Mouse (Mus musculus) stomach, embryonic 15.5 days (tissue): ENCODE data around the gene Cryba2. TPM values are rescaled to one million over a fixed set of nuclear protein-coding genes. Genes with fewer than 3 reads are reported as not detected.

Source experiments
- ATAC-seq: fragments of 200-750 bp; cut with Nextera tagmentation; 2 replicates; pipeline ENCODE4 v1.8.0; 2017; ENCODE audit warnings: low read depth, moderate number of reproducible peaks, moderate TSS enrichment; ENCODE audit not compliant: insufficient read depth, low FRiP score
- H3K27ac ChIP-seq: fragments of 300-500 bp; sonication (generic); 2 replicates; pipeline ENCODE4 v1.5.1; 2015; ENCODE audit warnings: mild to moderate bottlenecking, inconsistent platforms
- H3K27me3 ChIP-seq: fragments of 300-500 bp; sonication (generic); replicated peaks from 2 replicates; pipeline ENCODE4 v1.6.1; 2015; ENCODE audit warnings: inconsistent platforms
- H3K36me3 ChIP-seq: fragments of 300-500 bp; sonication (generic); 2 replicates; pipeline ENCODE4 v1.6.1; 2015; ENCODE audit warnings: inconsistent platforms
- H3K4me1 ChIP-seq: fragments of 300-500 bp; sonication (generic); 2 replicates; pipeline ENCODE4 v1.6.1; 2015; ENCODE audit warnings: inconsistent platforms
- H3K4me2 ChIP-seq: fragments of 300-500 bp; sonication (generic); 2 replicates; pipeline ENCODE4 v1.6.1; 2015; ENCODE audit warnings: mild to moderate bottlenecking, inconsistent platforms
- H3K4me3 ChIP-seq: fragments of 300-500 bp; sonication (generic); replicated peaks from 2 replicates; pipeline ENCODE4 v1.5.1; 2015; ENCODE audit warnings: inconsistent platforms
- H3K9ac ChIP-seq: fragments of 300-500 bp; sonication (generic); 2 replicates; pipeline ENCODE4 v1.6.1; 2015; ENCODE audit warnings: inconsistent platforms
- H3K9me3 ChIP-seq: fragments of 300-500 bp; sonication (generic); 2 replicates; pipeline ENCODE4 v1.6.1; 2016; ENCODE audit warnings: inconsistent platforms
- WGBS: fragments of 180-500 bp; shearing (Covaris S2); methylation state at CpG from one replicate; pipeline ENCODE4 v1.1.7; 2015; 5-methylcytosine and 5-hydroxymethylcytosine counted together
- polyA plus RNA-seq: library from polyadenylated mRNA; unstranded; fragments of >200 nt; fragmentation: Nextera tagmentation; extraction: Ambion mirVana; gene quantifications from 2 replicates; pipeline ENCODE4 v1.2.1, GENCODE M21; 2015

The Cryba2 gene
- 2.2 and 3.9 TPM in 2 replicates for polyA plus RNA-seq

DNA sequence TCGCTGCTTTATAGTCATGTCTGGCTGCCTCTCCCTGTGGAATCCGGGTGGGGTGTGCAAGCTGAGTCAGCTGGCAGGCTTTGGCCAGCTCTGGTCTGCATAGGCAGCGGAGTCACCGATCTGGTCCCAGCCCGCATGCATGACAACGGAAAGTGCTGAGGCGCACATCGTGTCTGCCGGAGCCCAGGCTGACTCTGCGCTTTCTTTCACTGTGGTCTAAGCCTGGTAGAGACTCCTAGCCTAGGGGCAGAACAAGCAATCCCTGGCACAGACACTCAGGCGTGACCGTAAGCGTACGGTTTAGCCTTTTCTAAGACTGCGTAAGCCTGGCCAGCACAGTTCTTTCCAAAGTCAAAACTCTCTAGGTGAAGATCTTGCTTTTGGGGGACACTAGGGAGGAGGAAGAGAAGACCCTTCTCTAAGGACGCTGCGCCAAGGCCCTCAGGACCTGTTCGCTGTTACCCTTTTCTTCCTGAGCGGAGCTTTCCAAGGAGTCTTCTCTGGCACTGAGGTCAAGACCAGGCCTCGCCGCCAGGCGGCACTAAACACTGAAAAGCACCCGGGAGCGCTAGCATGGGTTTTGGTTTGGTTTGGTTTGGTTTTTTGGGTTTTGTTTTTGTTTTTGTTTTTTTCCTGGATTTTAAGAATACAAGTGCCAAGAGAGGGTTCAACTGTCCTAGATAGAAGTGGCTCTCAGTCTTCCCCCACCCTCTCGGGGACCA is at the start of gene Cryba2:
Gene Cryba2, minus strand, starts transcription at position 10 of the 722 bp plus-strand sequence.
- WGBS: 7% methylated on average over 25 of the region's 25 CpGs
- Histone ChIP-seq H3K9ac (no peak within 1 kb of the TSS), H3K9me3 (no peaks in the 10 kb centered on the region), H3K4me2 (peak within 1 kb of the TSS; percentile 32), H3K36me3 (no peaks in the 10 kb centered on the region), H3K27ac (no peak within 1 kb of the TSS), H3K27me3 (peaks cover 72% of the 10 kb centered on the region), H3K4me3 (peak within 1 kb of the TSS; percentile 9; the same call in 1 of the 2 replicates), H3K4me1 (0 out of 2 replicates have a peak, but pooled peaks cover 5% of the 10 kb centered on the region)
- ATAC-seq: no peak

DNA sequence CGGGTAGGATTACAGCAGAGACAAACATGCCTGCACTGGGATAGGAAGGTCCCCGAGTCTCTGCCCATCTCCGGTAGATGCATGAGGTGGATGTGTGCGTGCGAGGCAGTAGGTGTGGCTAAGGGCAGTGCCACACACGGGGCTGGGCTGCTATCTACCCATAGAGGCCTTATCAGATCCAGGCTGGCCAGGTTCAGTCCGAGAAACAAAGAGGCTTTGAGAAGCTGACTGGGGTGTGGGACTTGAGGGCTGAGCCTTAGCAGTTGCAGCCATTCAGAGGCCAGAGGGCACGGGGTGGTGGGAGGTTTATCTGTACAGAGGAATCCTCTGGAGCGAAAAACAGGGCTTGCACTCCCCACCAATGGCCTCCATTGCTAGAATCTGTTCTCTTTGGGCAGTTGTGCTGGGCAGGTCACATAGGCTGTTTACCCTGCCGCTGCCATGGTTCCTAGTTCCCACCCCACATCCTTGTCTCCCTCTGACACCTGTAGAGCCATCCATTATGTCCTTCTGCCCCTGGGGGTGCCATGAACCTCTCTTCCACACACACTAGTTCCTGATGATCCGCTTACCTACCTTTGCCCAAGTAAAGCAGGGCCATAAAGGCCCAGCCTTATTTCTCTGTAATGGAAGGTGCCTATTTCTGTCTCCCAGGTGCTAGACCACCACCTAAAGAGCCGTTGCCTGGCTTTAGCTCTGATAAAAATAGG is 48.9 kb upstream of the Cryba2 start:
- no peaks in the 10 kb centered on the region for H3K4me1 ChIP-seq
- peaks cover 12% of the 10 kb centered on the region; the same call in 1 of the 2 replicates for H3K27me3 ChIP-seq
- H3K4me2 ChIP-seq: no peak overlapping the region
- H3K9me3 ChIP-seq: no peaks in the 10 kb centered on the region
- no peak overlapping the region for H3K9ac ChIP-seq
- no peaks in the 10 kb centered on the region for H3K36me3 ChIP-seq
- peak overlapping the region; percentile 16; the same call in 1 of the 2 replicates for H3K27ac ChIP-seq
- WGBS: 43% methylated on average over 12 of the region's 12 CpGs
- peak; percentile 89 for ATAC-seq
- H3K4me3 ChIP-seq: no peak overlapping the region

DNA sequence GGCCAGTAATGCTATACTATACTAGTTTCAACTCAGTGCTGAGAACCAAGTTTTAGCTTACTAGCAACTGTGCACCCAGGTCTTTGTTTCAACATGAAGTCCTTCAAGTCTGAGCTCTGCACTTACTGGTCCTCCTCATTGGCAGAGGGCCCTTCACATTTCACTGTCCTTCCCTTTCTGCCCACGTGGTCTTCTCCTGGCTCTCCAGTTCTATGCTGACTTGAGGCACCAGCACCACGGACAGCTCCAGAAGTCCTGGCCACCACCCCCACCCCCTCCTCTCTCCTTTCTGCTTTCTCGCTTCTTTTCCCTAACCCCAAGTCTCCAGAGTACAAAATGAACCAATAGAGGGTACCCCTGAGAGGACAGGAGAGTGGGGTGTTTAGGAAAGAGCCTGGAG is 46.8 kb upstream of the Cryba2 start:
- H3K9ac ChIP-seq: no peak overlapping the region
- no peak overlapping the region for H3K4me3 ChIP-seq
- no peak for ATAC-seq
- 3% methylated on average over 3 of the region's 3 CpGs for WGBS
- no peak overlapping the region for H3K27ac ChIP-seq
- H3K27me3 ChIP-seq: peaks cover 4% of the 10 kb centered on the region; the same call in 1 of the 2 replicates
- H3K9me3 ChIP-seq: no peaks in the 10 kb centered on the region
- H3K36me3 ChIP-seq: no peaks in the 10 kb centered on the region
- H3K4me2 ChIP-seq: no peak overlapping the region
- H3K4me1 ChIP-seq: no peaks in the 10 kb centered on the region

DNA sequence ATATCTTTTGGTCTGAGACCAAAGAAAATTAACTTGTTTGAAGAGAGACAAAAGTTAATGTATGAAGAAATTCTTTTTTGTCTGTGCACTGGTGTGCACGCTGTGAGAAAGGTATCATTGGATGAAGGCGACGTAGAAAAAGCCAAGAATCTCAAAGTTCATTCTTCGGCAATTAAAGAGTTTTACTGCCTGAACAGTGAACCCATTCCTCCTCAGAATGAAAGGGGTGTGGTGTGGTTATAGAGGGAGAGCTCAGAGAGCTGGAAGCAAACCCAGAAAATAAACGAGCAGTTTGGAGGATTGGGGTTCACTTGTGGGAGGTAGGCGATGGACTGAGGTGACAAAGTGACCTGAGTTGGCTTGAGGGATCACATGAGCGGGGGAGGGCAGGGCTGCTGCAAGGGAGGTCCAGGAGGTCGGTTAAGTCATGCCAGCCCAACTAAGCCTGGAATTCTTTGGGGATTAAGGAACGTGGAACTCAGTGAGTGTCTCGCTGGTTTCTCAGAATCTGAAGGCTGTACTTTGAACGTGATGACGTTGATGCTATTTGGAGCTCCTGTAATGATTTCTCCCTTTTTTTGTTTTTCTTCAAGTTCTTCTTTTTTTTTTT is 43.4 kb upstream of the Cryba2 start:
- no peaks in the 10 kb centered on the region for H3K36me3 ChIP-seq
- H3K9me3 ChIP-seq: no peaks in the 10 kb centered on the region
- no peak overlapping the region for H3K4me3 ChIP-seq
- no peak overlapping the region for H3K4me2 ChIP-seq
- WGBS: 44% methylated on average over 12 of the region's 12 CpGs
- H3K27ac ChIP-seq: no peak overlapping the region
- no peak for ATAC-seq
- no peak overlapping the region for H3K9ac ChIP-seq
- no peaks in the 10 kb centered on the region for H3K4me1 ChIP-seq
- peaks cover 10% of the 10 kb centered on the region; the same call in 1 of the 2 replicates for H3K27me3 ChIP-seq

DNA sequence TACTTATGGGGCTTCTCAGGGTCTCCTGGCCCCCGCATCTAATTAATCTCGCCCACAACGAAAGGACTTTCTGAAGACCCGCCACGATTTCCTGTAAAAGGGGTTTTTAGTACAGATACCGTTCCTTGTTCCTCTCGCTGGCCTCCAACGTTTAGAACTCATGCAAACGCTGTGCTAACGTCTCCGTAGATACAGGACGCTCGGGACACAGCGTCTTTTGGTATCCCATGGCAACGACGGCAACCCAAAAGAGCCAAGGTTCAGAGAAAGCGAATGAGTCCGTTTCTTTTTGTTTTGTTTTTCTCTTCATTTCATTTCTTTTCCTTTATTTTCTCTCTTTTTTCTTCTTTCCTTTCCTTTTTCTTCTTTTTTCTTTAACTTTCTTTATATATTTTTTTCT is 42.5 kb upstream of the Cryba2 start, which contains the start of gene Cfap65:
Gene Cfap65, minus strand, starts transcription at position 198 of the 400 bp plus-strand sequence.
- H3K9me3 ChIP-seq: no peaks in the 10 kb centered on the region
- no peaks in the 10 kb centered on the region for H3K36me3 ChIP-seq
- no peaks in the 10 kb centered on the region for H3K4me1 ChIP-seq
- H3K27me3 ChIP-seq: peaks cover 10% of the 10 kb centered on the region; the same call in 1 of the 2 replicates
- H3K4me3 ChIP-seq: 0 out of 2 replicates have a peak within 1 kb of the TSS, but pooled peaks have one; percentile 11
- no peak within 1 kb of the TSS for H3K9ac ChIP-seq
- peak within 1 kb of the TSS; percentile 48 for H3K4me2 ChIP-seq
- WGBS: 3% methylated on average over 18 of the region's 18 CpGs
- no peak for ATAC-seq
- no peak within 1 kb of the TSS for H3K27ac ChIP-seq

DNA sequence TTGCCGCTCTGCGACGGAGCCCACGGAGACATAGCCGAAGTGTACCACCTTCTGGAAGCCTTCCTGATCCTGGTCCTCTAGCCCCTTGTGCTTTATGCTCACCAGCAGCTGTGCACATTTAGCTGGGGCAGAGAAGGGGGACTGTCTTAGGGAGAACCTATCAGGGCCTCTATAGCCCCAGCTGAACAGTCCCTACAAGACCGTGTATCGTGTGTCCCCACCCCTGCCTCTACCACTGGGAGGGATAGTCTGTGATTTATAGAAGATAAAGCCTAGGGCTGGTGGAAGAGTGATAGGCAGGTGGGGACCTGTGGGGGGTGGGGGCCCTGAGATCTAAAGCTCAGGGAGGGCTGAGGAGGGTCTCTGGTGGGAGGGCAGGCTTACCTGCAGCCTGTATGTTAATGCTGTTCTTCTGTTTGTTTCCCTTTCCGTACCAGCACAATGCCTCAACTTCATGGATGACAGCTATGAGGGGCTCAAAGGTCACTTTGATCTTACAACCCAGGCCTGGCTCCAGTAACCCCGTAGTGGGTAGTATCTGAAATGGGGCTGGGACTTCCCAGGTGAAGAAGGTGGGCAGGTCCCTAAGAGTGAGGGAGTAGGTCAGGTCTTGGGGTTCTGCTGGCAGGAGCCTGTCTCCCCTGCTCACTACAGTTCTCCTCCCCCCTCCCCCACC is 34.8 kb upstream of the Cryba2 start:
- no peak overlapping the region for H3K4me3 ChIP-seq
- WGBS: 71% methylated on average over 9 of the region's 9 CpGs
- H3K27me3 ChIP-seq: peaks cover 5% of the 10 kb centered on the region; the same call in 1 of the 2 replicates
- H3K9me3 ChIP-seq: no peaks in the 10 kb centered on the region
- no peaks in the 10 kb centered on the region for H3K4me1 ChIP-seq
- H3K9ac ChIP-seq: no peak overlapping the region
- ATAC-seq: no peak
- no peak overlapping the region for H3K4me2 ChIP-seq
- H3K36me3 ChIP-seq: no peaks in the 10 kb centered on the region
- no peak overlapping the region for H3K27ac ChIP-seq

DNA sequence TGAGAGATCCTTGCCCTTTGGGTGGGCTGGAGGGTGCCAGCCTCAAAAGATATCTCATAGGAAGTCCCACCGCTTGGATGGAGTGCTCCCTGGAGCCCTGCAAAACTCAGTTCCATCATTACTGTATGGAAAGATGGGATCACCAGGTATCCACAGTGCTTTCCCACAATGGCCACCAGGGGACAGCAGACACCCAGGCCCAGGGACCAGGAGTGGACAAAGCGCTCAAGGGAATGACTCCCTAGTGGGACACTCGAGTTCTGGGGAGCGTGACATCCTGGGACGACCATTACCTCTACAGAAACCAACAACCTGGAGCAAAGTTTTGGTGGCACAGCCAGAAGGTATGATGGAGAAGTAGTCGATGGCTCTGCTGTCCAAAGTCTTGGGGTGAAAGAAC is 33.8 kb upstream of the Cryba2 start:
- Histone ChIP-seq H3K27me3 (peaks cover 5% of the 10 kb centered on the region; the same call in 1 of the 2 replicates), H3K9me3 (no peaks in the 10 kb centered on the region), H3K4me2 (no peak overlapping the region), H3K4me3 (no peak overlapping the region), H3K27ac (no peak overlapping the region), H3K4me1 (no peaks in the 10 kb centered on the region), H3K9ac (no peak overlapping the region), H3K36me3 (no peaks in the 10 kb centered on the region)
- 32% methylated on average over 6 of the region's 6 CpGs for WGBS
- no peak for ATAC-seq

DNA sequence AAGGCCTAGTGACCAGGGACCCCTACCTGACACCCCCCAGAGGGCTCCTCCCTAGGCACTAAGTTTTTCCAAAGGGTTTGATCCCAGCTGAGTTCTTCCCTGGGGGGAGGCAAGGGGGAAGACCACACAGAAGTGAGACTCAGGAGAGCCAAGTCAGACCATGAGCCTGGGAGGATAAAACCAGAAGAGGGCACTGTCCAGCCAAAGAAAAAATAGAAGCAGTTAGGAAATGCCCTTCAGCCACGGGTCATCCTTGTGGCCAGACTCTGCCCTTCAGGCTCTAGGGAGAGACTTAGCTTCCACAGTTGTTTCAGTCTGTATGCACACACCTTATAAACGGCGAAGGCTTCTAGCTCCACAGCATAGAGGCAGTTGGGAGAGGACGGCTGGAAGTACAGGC is 31.5 kb upstream of the Cryba2 start:
- Histone ChIP-seq H3K9me3 (no peaks in the 10 kb centered on the region), H3K4me2 (no peak overlapping the region), H3K4me1 (no peaks in the 10 kb centered on the region), H3K36me3 (no peaks in the 10 kb centered on the region), H3K27ac (no peak overlapping the region), H3K9ac (no peak overlapping the region), H3K27me3 (peaks cover 5% of the 10 kb centered on the region; the same call in 1 of the 2 replicates), H3K4me3 (no peak overlapping the region)
- no peak for ATAC-seq
- WGBS: 55% methylated on average over 4 of the region's 4 CpGs

DNA sequence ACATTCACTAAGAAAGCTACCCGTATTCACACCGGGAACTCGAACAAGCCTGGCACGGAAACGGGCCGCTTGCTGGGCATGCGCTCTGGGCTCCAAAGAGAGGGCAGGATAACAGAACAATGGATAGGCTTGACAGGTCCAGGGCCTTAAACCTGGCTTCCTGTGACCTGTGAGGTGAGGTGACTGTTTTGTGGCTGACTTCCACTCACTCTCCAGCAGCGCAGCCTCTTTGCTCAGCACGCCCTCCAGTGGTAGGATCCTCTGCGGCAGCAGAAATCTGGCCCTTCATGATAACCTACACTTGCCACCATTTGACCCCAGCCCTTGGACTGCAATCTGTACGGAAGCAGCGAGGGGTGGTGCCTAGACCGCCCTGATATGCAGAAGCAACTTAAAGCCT is 22.8 kb upstream of the Cryba2 start:
- no peaks in the 10 kb centered on the region for H3K36me3 ChIP-seq
- no peak for ATAC-seq
- H3K9me3 ChIP-seq: no peaks in the 10 kb centered on the region
- H3K4me3 ChIP-seq: no peak overlapping the region
- H3K4me1 ChIP-seq: no peaks in the 10 kb centered on the region
- no peak overlapping the region for H3K4me2 ChIP-seq
- no peak overlapping the region for H3K9ac ChIP-seq
- no peak overlapping the region for H3K27ac ChIP-seq
- peaks cover 6% of the 10 kb centered on the region; the same call in 1 of the 2 replicates for H3K27me3 ChIP-seq
- WGBS: 26% methylated on average over 13 of the region's 13 CpGs

DNA sequence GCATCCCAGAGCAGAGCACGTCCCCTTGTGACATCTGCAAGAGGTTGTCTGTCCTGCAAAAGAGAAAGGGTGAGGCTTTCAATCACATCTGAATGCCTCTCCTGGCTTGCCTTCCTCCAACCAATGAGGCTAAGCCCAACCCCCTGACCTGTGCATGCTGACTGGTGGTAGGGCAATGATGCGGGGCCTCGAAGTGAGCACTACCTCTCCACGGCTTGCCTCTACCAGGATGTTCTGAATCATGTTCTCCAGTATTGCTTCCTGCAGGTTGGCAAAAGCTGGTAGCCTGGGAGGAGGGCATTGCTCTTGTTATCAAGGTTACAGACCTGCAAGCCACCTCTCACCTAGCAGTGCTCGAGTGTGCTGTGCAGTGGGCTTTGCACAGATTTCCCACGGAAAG is 9.2 kb upstream of the Cryba2 start:
- Histone ChIP-seq H3K27me3 (peaks cover 34% of the 10 kb centered on the region), H3K9ac (no peak overlapping the region), H3K36me3 (no peaks in the 10 kb centered on the region), H3K4me2 (no peak overlapping the region), H3K27ac (no peak overlapping the region), H3K9me3 (no peaks in the 10 kb centered on the region), H3K4me1 (peaks cover 16% of the 10 kb centered on the region), H3K4me3 (no peak overlapping the region)
- WGBS: 14% methylated on average over 6 of the region's 6 CpGs
- no peak for ATAC-seq

DNA sequence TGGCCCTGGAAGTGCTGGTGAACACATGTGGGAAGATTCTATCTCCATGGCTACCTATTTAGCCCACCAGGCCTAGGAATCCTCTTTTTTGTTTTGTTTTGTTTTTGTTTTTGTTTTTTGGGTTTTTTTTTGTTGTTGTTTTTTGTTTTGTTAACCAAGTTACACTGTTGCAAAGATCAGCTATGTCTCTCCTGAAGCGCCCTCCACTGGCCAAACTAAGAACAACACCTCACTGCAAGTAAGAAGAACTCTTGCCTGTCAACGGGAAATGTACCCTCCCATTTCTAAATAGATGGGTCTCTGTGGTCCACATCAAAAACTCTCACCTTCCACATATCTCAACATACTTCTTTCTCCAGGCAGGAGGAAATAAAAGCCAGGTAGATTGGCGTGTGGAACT is 8.7 kb upstream of the Cryba2 start:
- peaks cover 36% of the 10 kb centered on the region for H3K27me3 ChIP-seq
- ATAC-seq: no peak
- H3K9ac ChIP-seq: no peak overlapping the region
- no peak overlapping the region for H3K4me2 ChIP-seq
- WGBS: 9% methylated on average over 3 of the region's 3 CpGs
- no peak overlapping the region for H3K4me3 ChIP-seq
- peaks cover 16% of the 10 kb centered on the region for H3K4me1 ChIP-seq
- no peaks in the 10 kb centered on the region for H3K9me3 ChIP-seq
- peak overlapping the region; percentile 48 for H3K27ac ChIP-seq
- H3K36me3 ChIP-seq: no peaks in the 10 kb centered on the region
